Mouse (Mus musculus) adrenal gland, postnatal 25 days (tissue): ENCODE measurements around the gene Dmbx1. TPM values are rescaled to one million over a fixed set of nuclear protein-coding genes. Genes with fewer than 3 reads are reported as not detected.

Source experiments
- DNase-seq: peaks from one replicate; pipeline ENCODE4 v3.0.0; 2021; ENCODE audit warnings: mixed read lengths
- total RNA-seq: library from RNA; stranded (reverse); gene quantifications from 2 replicates; pipeline ENCODE4 v1.2.3, GENCODE M21; 2021

Gene Dmbx1
- total RNA-seq, 1 experiment from 2014 or later = not detected

DNA sequence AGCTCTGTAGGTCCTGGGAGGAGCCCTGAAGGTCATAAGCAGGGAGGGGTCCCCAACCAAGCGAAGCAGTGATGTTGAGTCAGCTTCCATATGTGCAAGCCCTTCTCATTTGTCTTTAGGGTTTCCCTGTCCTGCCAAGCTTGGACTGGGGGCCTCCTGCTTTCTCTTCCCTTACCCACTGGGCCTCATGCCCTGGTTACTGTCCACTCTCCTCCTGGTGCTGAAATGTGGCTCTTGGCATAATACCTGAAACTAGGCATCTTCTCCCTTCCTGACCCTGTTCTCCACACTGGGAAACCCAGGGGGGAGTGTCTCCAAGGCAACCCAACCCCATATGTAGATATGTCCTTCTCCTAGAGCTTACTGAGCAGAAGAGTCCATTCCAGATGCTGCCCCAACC is 52.9 kb downstream of the Dmbx1 start:
- no peak for DNase-seq

DNA sequence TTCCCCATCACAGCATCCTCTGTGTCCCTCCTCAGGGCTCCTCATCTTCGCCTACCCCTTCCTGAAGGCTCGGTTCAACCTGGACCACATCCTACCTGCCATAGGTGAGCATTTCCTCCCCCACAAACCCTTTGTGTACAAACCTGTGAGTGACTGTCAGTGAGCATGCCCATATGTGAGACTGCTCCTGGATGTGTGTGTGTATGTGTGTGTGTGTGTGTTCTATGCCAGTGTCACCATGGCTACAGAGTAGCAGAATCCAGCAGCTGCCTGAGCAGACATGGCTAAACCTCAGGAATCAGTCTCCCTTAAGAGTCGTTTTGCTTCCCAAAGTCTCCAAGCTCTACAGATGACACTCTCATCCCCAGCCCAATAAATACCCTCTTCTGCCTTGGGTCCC is 53.9 kb downstream of the Dmbx1 start:
- no peak for DNase-seq

DNA sequence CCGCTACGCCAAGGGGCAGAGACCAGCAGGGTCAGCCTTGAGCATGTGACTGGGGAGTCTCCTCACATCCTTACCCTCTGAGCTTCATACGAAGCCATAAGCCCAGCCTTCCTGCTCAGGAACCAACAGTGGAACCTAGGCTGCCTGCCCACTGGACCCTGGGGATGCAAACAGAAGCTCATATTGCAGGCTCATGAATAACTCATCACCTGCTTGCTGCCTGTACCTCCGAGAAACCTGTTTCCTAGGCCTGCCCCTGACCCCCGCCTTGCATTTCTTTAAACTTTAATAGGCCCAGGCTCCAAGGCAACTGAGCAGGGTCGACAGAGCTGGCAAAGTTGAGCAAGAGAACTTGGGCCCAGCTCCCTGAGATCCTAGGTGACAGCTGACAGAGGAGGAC is 55.7 kb downstream of the Dmbx1 start, which contains the start of gene Kncn:
TSS of gene Kncn (plus strand) at position 379 of the 400 bp plus-strand sequence.
- no peak for DNase-seq

DNA sequence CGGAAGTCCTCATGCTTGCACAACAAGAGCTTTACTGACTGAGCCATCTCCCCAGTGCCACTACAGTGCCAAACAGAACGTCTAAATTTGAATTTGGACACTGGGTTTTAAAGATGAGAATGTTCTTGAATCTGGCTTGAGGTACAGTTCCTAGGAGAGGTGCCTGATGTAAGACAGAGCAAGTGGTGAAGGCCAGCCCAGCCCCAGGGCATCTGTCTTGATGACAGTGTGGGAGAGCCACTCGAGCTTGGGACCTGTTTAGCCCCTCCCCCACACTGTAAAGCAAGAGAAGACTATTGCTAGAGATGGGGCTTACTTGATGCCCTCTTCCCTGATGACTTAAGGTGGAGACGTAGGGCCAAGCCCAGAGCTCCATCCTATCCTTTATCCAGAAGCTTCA is 57.5 kb downstream of the Dmbx1 start:
- DNase-seq = no peak

GRCm38 (mm10) chr4:115881183-115881582 is 58.5 kb downstream of the Dmbx1 start:
- DNase-seq = no peak

DNA sequence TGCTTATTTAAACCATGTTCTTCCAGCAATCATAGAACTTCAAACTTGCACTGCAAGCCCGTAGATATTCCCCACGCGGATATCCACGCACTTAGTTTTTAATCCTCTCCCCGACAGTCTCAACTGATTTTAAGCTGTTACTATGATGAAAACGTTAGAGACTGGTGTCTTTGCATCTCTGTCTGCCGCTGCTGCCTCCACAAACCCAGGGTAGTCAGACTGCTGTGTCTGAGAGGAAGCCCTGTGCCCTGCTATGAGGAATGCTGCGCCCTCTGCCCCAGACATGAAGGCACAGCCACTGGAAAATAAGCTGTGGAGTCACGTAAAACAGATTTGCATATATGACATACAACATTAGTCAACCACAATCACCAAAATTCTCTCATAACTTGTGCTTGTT is 60.9 kb downstream of the Dmbx1 start:
- DNase-seq = no peak

DNA sequence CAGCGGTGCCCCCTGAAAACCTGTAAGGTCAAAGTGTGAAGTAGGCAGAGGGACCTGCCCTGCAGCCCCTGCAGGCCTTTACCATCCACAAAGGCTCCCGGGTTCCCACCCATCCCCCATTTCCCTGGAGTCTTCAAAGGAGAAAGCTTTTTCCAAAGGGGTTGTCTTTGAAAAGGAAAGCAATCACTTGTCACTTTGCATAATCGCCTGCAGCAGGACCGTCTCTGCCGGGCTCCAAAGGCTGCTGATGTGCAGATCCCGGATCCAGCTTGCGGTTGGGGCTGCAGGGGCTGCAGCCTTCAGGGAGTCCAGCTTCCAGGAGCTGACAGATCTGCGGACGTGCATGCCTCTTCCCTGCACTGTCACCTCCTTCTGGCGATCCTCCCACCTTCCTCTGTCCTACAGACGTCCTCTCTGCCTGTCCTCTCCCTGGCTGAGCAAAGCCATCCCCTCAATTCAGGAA is 61.5 kb downstream of the Dmbx1 start:
- no peak for DNase-seq

GRCm38 (mm10) chr4:115873231-115873630 is 66.5 kb downstream of the Dmbx1 start:
- no peak for DNase-seq

DNA sequence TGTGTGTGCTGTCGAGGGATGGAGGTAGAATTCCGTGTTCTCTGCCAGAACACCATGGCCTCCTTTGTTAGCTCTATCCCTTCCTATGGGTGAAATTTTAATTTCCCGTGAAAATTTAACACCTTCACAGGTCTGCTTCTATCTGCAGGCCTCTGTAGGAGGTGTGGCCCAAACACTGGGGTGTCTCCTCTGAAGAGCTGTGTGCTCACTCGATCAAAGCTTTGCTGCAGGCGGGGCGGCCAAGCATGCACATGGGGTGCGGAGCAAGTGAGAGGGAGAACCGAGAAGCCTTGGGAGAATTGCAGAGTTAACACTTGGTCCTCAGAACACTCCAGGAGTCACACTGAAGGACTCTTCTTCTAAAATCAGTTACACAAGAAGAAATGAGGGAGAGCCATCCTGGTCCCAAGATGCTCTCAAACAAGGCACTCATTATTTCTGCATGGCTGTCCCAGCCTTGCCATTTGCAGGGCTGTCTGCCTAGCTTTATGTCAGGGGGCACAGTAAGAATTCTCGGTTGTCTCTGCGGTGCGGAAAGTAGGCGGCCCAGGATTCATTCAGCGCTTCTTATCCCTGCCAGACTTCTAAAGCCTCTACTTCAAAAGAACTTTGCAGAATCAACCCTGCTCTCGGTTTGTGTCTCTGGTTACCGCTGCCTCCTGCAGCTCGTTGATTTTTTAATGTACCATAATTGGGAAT is 70.1 kb downstream of the Dmbx1 start:
- DNase-seq = no peak

Other genes starting within 250 kb of the Dmbx1 start
- 79.3 and 85.8 TPM in 2 replicates for gene Efcab14, start 202.2 kb downstream of the Dmbx1 start, total RNA-seq
- gene Tex38, start 158.9 kb downstream of the Dmbx1 start, total RNA-seq = 2.2 and 3.7 TPM in 2 replicates
- gene Atpaf1, start 155.1 kb downstream of the Dmbx1 start, total RNA-seq = 42.4 and 59.4 TPM in 2 replicates
- gene Mob3c, start 111.8 kb downstream of the Dmbx1 start, total RNA-seq = 12.0 and 18.9 TPM in 2 replicates
- gene Mknk1, start 100.7 kb downstream of the Dmbx1 start, total RNA-seq = 53.9 and 62.4 TPM in 2 replicates
- not detected in 2 replicates for gene Kncn, start 55.5 kb downstream of the Dmbx1 start, total RNA-seq
- not detected in 2 replicates for gene 6430628N08Rik, start 49.3 kb downstream of the Dmbx1 start, total RNA-seq
- gene Faah, start 78.0 kb upstream of the Dmbx1 start, total RNA-seq = 3.6 and 4.2 TPM in 2 replicates
- 29.0 and 29.3 TPM in 2 replicates for gene Nsun4, start 114.0 kb upstream of the Dmbx1 start, total RNA-seq
- 491 and 520 TPM in 2 replicates for gene Uqcrh, start 135.1 kb upstream of the Dmbx1 start, total RNA-seq
- gene Lrrc41, start 135.3 kb upstream of the Dmbx1 start, total RNA-seq = 55.5 and 62.9 TPM in 2 replicates
- 2.9 and 3.9 TPM in 2 replicates for gene Rad54l, start 183.8 kb upstream of the Dmbx1 start, total RNA-seq
- gene Pomgnt1, start 183.9 kb upstream of the Dmbx1 start, total RNA-seq = 64.0 and 65.8 TPM in 2 replicates
- 7.6 and 8.2 TPM in 2 replicates for gene Lurap1, start 211.4 kb upstream of the Dmbx1 start, total RNA-seq
- not detected in 2 replicates for gene Tspan1, start 227.7 kb upstream of the Dmbx1 start, total RNA-seq
- not detected in 2 replicates for gene 1700042G07Rik, start 233.4 kb upstream of the Dmbx1 start, total RNA-seq
- gene Gm49337, start 233.5 kb upstream of the Dmbx1 start, total RNA-seq = not detected in 2 replicates